Mouse (Mus musculus) heart, postnatal 14 days (tissue): Measurements from ENCODE around the gene Ccpg1. TPM values are rescaled to one million over a fixed set of nuclear protein-coding genes. Genes with fewer than 3 reads are reported as not detected.
A peak's percentile ranks its signal among the peaks of the same experiment; 100 is the strongest.

Experiments
- DNase-seq, 2 experiments: peaks; one replicate each; pipeline ENCODE4 v3.0.0; 2021 to 2022
- intact Hi-C: fragments of 180-260 bp; cut with DNase I; formaldehyde crosslinking; loops from one replicate; pipeline ENCODE4 v1.15.1; 2025
- long read RNA-seq, 2 experiments: library from polyadenylated mRNA; stranded (forward); transcript quantifications; one replicate each; pipeline ENCODE4 v2.0.0; 2021
- total RNA-seq, 2 experiments: library from RNA; stranded (reverse); gene quantifications; 2 replicates each; pipeline ENCODE4 v1.2.3; 2021

Ccpg1 gene
- total RNA-seq: 10 to 100 TPM; 61.8 to 71.3 TPM
- long read RNA-seq, experiment 1, transcript Ccpg1-208 (8 exons, 2,939 nt): major isoform, 26 of 81 reads
- long read RNA-seq, experiment 1, partial matches to known transcripts: 16 of 81 reads
- long read RNA-seq, experiment 1, other reads (novel, unspliced or antisense): 32 of 81 reads
- long read RNA-seq, experiment 2, transcript Ccpg1-202 (9 exons, 2,969 nt): minor isoform, 5 of 67 reads
- long read RNA-seq, experiment 2, transcript Ccpg1-208 (8 exons, 2,939 nt): major isoform, 22 of 67 reads
- long read RNA-seq, experiment 2, partial matches to known transcripts: 7 of 67 reads
- long read RNA-seq, experiment 2, other reads (novel, unspliced or antisense): 32 of 67 reads

DNA sequence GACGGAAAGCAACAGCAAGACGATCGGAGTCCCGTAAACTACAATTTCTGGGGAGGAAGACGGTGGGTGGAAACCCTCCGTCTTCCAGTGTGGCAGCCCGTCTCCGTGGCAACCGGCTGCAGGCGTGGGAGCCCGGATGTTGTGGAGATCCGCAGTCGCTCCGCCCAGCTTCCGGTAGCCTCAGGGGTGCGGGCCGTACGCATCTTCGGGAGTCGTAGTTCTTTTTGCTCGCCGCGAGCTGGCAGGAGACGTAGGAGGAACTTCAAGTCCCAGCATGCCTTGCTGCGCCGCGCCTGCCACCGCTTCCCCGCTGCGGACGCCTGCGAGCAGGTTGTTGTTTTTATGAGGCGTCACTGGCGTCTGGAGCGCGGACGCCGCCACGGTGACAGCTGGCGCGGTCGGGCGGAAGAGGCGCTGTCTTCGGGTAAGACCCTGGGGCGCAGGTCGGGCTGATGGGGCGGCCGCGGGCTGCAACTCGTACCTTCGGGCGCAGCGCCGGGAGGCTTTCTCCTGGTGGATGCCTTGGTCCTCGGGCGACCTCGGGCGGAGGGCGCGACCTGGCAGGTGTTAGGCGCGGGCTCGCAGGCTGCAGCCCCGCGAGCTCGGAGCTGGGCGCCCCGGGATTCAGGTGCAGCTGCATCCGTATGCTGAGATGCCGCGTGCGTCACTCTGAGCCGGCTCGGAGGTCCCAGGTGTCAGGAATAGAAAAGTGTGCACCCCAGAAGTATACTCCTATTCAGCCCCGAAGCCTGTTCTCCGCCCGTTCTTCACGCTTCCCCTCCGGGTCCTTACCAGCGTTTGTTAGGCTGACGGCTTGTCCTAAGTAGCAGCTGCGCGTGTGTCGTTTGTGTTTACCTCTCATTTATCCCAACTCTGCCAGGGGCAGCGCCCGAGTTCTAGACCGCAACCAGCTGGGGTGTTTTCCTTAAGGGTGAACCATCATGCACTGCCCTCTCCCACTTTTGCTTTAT, at the start of gene Ccpg1, which contains the start of gene Ccpg1os:
Ccpg1 (plus strand) TSS at position 180 of the 971 bp plus-strand sequence.
Ccpg1os (minus strand) TSS at position 133 of the 971 bp plus-strand sequence.
- peak; percentile 94 to 95 for DNase-seq
- intact Hi-C loops: no loop called here

DNA sequence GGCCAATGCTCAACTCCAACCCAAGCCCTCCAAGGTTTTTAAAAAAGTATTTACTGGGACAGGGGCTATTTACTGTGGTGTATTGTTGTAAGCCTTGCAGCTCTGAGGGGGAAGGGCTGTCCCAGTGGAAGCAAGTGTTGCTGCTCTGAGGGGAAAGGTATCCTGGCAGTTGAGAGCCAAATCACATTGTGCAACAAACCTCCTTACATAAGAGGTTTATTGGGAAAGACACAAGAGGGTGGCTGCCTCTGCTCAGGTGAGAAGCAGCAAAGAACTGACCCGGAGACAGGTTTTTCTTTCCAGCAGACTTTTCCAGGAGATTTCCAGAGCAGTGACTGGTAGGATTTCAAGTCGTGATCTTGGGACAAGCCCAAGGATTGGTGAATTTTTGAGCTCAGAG, 48.9 kb upstream of the Ccpg1 start:
- DNase-seq: no peak
- intact Hi-C loops: no loop called here

DNA sequence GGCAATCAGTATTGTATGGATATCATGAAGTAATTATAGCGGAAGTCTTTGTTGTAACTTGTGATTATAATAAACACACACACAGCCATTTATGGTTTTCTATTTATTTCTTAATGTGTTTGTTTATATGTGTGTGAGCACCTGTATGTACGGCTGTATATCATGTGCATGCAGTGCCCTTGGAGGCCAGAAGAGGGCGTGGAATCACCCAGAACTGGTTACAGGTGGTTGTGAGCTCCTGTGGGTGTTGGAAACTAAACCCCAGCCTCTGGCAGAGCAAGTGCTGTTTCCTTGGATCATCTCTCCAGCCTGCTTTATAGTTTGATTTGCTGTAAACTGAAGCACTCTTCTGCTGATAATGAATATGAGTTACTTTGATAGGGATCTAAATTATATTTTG, 41.8 kb upstream of the Ccpg1 start:
- no peak for DNase-seq
- intact Hi-C loops: no loop called here

DNA sequence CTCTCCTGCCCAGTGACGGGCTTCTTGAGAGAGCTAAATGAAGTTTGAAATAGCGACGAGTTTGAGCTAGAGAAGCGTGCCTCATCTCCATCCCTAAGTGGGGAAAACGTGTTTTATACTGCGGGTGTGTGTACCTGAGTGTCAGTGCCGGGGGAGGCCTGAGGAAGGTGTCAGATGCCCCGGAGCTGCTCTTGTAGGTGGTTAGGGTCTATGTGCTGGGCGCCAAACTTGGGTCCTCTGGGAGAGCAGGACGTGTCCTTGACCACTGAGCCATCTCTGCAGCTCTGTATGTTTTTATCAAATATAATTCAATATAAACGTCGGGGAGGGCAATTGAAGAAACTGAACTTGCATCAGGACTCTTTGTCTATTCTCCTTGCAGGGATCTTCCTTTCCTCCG, 40.9 kb upstream of the Ccpg1 start:
- no peak for DNase-seq
- intact Hi-C loops: no loop called here

DNA sequence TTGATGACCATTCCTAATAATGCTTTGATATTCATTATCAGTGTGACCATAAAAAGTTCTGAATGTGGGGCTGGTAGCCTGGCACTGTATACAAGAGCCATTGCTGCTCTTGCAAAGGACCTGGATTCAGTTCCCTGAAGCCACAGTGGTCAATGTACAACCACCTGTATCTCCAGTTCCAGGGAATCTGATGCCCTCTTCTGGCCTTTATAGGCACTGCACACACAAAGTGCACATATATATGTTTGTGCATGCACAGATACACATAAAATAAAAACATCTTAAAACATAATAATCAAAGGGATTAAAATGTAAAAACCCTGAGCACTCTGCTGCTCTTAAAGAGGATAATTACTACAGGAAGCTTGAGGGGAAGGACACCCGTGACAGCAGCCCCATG, 38.2 kb upstream of the Ccpg1 start:
- no peak for DNase-seq
- intact Hi-C loops: no loop called here

DNA sequence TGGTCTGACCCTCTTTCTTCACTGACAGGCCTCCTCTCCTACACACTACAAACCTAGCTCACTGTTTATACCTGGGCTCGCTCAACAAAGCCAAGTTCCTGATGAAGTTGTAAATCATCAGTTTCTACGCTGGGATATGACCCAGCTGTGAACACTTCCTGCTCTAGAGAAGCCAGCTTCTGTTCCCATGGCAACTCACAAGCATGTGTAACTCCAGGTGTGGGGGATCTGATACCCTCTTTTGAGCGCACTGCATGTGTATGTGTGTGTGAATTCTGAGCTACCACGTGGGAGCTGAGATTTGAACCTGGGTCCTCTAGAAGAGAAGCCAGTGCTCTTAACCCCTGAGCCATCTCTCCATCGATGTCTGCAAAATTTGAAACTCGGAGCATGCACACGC, 35.7 kb upstream of the Ccpg1 start:
- intact Hi-C loops: no loop called here
- DNase-seq: no peak

DNA sequence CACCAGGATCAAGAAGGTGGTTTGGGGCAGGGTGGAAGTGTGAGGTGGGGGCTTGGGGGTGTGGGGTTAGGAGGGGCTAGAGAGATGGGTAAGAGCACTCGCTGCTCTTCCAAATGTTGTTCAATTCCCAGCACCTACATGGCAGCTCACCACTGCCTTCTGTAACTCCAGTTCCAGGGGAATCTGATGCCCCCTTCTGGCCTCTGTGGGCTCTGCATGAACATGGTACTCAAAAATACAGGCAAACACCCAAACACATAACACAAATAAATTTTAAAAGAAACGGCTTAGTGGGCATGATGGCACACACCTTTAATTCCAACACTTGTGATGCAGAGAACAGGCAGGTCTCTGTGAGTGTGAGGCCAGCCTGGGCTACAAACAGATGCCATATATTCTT, 30.5 kb upstream of the Ccpg1 start:
- intact Hi-C loops: loop anchor here (5.0 kb wide), 1 partner anchor 62 kb away; no protein-coding TSS in a partner anchor
- no peak for DNase-seq

DNA sequence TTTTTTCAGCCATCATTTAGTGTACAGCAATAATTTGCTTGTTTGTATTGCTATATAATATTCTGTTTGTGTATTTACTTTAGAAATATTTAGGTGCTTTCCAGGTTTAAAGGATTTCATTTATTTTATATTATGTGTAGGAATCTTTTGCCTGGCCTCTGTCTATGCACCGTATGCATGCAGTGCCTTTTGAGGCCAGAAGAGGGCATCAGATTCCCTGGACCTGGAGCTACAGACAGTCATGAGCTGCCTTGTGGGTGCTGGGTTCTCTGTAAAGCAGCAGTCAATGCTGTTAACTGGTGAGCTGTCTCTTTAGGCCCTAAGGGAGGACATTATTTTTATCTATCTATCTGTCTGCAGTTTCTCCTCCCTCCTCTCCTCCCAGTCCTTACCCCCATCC, 29.7 kb upstream of the Ccpg1 start:
- DNase-seq: peak; percentile 25 to 57
- intact Hi-C loops: no loop called here

DNA sequence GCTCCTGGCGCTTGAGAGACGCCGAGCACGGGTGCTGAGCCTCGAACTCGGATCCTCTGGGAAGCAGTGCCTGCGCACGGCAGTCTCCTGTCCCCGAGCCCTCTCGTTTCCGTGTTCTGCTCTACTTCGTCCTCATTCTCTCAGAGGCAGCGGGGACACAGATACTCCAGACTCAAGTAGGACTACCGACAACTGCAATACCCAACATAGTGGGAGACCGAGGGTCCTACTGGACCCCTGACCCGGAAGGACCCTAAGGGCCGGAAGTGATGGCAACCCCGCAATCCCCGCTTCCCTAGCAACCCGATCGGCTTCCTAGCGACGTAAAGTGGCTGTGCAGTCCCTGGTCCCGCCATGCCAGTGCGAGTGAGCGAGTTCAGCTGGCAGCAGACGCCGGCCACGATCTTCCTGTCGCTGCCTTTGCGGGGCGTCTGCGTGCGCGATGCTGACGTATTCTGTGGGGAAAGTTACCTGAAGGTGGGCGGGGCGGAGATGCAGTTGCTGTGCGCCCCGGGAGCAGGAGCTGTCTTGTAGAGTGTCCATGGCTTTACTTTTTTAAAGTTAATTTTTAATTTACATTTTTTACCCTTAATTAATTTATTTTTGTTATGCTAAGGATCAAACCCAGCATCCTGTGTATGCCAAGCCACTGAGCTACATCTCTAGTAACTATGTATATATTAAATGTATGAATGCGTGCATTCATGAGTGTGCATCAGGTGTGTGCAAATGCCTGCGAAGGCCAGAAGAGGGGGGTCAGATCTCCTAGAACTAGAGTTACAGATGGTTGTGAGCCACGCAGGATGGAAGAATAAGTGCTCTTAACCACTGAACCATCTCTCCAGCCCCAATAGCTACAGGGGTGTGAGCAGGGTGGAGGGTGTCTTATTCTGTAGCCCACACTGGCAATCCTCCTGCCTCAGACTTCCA, 26.4 kb upstream of the Ccpg1 start, which contains the start of the genes Dyx1c1 and Gm44503:
Dyx1c1 (plus strand) TSS at position 265 of the 930 bp plus-strand sequence.
Gm44503 (plus strand) TSS at position 332 of the 930 bp plus-strand sequence.
- intact Hi-C loops: no loop called here

DNA sequence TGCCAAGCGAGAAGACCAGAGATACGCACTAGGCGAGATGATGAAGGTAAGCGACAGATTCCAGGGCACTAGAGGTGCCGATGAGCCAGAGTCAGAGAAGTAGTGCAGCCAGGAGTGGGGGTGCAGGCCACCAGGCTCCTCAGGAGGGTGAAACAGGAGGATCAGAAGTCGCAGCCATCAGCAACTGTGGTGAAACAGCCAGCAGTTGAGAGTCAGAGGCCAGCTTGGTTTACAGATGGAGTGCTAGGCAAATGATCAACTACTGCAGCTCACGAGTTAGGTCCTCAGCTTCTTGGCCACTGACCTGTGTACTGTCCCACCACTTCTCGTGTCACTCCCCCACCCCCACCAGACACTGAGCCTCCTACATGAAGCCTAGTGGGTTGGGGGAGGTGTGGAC, 23.9 kb upstream of the Ccpg1 start:
- DNase-seq: no peak

More for the DNA sequence above, 26.4 kb upstream of the Ccpg1 start, which contains the start of the genes Dyx1c1 and Gm44503:
- peak; percentile 59 to 79 for DNase-seq

DNA sequence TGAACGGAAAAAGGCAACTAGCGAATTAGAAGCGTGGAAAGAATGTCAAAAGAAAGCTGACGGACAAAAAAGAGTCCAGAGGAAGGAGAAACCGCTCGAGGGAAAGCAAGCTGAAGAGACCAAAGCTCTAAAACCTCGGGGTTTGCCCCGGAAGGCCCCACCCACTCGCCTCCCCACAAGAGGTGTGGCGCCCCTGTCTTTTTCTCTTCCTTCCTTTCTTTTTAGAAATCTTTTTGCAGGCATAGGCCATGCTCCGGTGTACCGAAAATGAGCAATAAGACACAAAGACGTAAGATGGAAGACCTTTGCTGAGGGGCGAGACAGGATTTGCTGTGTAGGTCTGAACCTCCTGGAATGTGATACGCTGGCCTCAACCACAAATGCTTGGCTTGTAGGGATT, 23.3 kb upstream of the Ccpg1 start:
- no peak for DNase-seq
- intact Hi-C loops: no loop called here

More for the DNA sequence above, 23.9 kb upstream of the Ccpg1 start:
- intact Hi-C loops: no loop called here

DNA sequence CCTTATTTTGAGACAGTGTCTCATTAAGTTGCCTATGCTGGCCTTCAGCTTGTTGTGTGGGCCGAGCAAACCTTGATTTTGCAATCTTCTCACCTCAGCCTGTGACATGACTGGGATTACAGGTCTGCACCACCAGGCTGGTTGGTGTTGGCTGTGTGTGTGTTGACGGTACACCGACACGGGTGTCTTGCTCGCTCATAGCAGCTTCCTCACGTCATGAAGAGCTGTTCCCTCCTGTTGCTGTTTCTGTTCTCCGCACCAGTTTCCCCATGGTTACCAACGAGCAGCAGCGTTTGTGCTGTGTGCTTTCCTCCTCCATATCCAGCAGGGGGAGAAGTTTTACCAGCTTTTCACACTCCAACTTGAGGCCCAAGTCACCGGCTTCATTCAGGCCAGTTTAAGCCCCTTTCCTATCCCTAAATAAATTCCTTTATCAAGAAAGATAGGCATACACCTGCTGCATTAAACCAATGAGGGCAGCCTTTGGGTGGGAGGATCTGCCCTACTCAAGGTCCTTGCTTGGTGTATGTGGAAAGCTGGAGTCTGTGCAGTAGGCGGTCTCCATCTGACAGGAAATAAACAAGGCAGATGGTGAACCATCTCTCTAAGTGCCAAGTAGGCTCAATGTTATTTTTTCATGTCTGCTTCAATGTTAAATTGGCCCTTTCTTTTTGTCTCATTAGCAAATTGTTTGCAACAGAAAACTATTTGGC, 16.7 kb upstream of the Ccpg1 start:
- intact Hi-C loops: loop anchor here (1.0 kb wide), 1 partner anchor 123 kb away; no protein-coding TSS in a partner anchor
- DNase-seq: peak; percentile 20 to 40

DNA sequence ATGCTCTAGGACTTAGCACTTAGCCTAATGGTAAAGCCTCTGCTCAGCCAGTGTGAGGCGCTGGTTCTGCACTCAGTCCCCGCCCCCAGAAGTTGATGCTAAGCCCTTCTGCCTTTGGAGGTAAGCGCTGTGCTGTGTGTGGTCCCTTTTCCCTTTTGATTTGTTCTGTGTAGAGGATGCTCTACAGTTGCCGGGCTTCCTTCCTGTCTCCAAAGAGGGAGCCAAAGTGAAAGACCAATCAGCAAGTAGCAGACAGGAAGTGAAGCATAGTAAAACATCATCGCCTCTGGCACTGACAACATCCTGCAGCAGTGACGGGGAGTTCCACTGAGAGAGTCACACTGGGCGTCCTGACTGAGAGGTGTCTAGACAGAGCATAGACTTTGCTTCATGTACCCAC, 15.4 kb upstream of the Ccpg1 start:
- intact Hi-C loops: no loop called here
- peak; percentile 4 to 21 for DNase-seq

DNA sequence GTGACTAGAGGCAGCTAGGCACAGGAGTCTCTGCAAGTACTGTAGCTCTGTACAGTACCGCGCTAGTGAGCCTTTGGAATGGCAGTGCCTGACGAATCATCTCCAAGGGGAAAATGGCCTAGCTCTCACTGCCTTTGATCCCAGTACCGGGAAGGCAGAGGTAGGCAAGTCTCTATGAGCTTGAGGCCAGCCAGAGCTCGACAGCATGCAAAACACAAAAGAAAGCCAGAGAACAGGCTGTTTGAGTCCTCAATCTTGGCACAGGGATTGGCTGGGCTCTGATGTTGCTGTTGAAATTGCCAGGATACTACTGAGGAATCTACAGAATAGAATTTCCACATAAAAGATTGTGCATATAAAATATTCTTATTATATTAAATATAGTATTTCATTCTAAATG, 12.8 kb upstream of the Ccpg1 start:
- intact Hi-C loops: no loop called here
- DNase-seq: no peak

DNA sequence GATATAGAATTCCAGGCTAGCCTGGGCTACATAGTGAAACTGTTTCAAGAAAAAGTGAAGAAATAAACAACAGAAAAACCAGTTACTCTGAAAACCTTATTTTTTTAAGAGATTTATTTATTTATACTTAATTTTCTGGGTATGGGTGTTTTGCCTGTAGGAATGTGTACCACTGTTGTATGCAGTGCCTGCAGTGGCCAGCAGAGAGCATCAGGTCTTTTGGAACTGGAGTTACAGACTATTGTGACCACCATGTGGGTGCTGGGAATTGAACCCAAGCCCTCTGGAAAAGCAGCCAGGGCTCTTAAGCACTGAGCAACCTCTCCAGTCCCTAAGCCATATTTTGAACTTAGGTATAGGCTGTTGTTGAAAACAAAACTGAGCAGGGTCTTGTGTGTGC, 12.2 kb upstream of the Ccpg1 start:
- no peak for DNase-seq

DNA sequence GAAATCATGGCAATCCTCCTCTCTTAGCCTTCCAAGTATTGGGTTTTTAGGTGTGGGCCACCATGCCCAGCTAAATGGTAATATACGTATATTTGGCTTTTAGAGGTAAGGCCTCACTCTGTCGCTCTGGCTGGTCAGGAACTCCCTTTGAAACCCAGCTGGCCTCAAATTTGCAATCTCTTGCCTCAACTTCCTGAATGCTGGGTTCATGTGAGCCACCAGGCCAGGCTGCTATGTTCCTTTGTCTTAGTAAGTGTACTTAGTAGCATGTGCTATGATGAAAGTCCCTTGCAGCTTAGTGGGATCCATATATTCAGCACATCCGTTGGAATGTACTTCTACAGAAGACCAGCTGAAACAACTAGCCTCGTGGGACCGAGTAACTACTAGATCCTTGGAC, 10.5 kb upstream of the Ccpg1 start:
- no peak for DNase-seq
- intact Hi-C loops: no loop called here

More for the DNA sequence above, 12.2 kb upstream of the Ccpg1 start:
- intact Hi-C loops: no loop called here

DNA sequence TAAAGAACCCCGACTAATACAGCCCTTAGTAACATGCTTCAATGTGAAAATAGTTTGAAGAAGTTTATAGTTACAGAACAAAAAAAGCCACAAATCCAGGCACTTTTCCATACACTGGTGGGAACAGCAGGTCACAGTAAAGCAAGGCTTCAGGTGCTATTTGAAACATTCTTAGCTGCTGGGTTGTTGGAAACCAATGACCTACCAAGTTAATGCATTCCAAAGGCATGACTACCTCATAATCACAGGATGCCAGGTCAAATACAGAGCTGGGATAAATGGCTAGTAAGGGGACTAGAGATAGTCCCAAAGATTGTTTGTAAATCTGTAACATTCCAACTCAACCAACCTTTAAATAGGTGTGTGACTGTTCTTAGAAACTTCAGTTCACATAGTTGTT, 10.0 kb upstream of the Ccpg1 start:
- intact Hi-C loops: no loop called here
- no peak for DNase-seq

DNA sequence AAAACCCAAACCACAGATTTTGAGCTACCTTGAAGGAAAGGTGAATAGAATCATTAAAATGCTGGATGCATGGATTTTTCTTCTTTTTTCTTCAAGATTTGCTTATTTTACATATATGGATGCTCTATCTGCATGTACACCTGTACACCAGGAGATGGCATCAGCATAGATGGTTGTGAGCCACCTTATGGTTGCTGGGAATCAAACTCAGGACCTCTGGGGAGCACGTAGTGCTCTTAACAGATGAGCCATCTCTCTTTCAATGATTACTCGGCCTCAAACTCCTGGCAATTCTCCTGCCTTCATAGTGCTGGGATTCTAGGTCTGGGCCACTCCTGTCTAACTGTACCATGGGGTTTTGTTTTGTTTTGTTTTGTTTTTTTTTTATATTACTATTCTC, 2.2 kb upstream of the Ccpg1 start:
- DNase-seq: no peak
- intact Hi-C loops: no loop called here

DNA sequence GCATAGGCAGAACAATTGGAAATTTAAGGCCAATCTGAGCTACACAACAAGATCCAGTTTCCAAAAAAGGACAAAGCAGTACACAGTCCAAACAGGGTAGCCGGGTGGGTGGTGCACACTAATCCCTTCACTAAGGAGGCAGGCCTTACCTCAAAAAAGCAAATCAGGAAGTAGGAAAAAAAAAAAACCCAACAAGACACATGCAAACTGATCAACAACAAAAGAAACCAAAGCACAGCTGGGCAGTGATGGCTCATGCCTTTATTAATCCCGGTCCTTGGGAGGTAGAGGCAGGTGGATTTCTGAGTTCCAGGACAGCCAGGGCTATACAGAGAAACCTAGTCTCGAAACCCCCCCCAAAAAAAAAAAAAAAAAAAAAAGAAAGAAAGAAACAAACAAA, 2.5 kb downstream of the Ccpg1 start:
- no peak for DNase-seq
- intact Hi-C loops: no loop called here
